In genomic region chr6:113076686-113077516, GRCm38 (mm10) we compare ENCODE assay signal across 8 mouse cellular contexts. TPM values are rescaled to one million over a fixed set of nuclear protein-coding genes. Genes with fewer than 3 reads are reported as not detected.
DNase-seq lines count a peak whose midpoint lies in the region; ATAC-seq and TF ChIP-seq lines count a peak whose summit lies in the region.

TSS of gene Setd5 (plus strand) at chr6:113077365.

- 1% methylated on average over 50 of the region's 91 CpGs for WGBS in hindbrain, embryonic 13.5 days

- peak; percentile 85 for DNase-seq in Patski (ENCODE audit: low read depth, low spot score)
- DNase-seq in cerebellum, postnatal 14 days = peak; percentile 99
- DNase-seq in frontal cortex, postnatal 14 days (ENCODE audit: low spot score in 2 of 2) = peak; percentile 96
- peak; percentile 96 to 98 for DNase-seq in layer of hippocampus, postnatal 25 days (ENCODE audit: extremely low spot score in 1 of 2, low spot score in 1 of 2)
- peak; percentile 98 for DNase-seq in lung, postnatal 25 days (ENCODE audit: low spot score)
- DNase-seq in retina, embryonic 14.5 days (ENCODE audit: low spot score) = peak; percentile 99
- peak; percentile 99 for DNase-seq in thymus, postnatal 4 days

- CTCF ChIA-PET in Patski (lab: Charles Lee) = no interaction called here

- H3K9me3 ChIP-seq in hindbrain, embryonic 13.5 days = no peaks in the 10 kb centered on the region

- in situ Hi-C loops in Patski (cut with MboI; ENCODE audit: low pct_unique_long_range_greater_than_20kb) = loop anchor here (25.0 kb wide), 1 partner anchor 815 kb away; the partner anchor contains the start of gene Lmcd1

- H3K27ac ChIP-seq in hindbrain, embryonic 13.5 days = peak within 1 kb of the TSS; percentile 100

- H3K36me3 ChIP-seq in hindbrain, embryonic 13.5 days = no peaks in the 10 kb centered on the region

- peak; percentile 77 for ATAC-seq in Patski
- peak; percentile 95 for ATAC-seq in hindbrain, embryonic 13.5 days (ENCODE audit: low FRiP score)

- H3K4me2 ChIP-seq in hindbrain, embryonic 13.5 days = peak within 1 kb of the TSS; percentile 99

- peak within 1 kb of the TSS; percentile 83 for H3K4me3 ChIP-seq in hindbrain, embryonic 13.5 days

- no peaks in the 10 kb centered on the region for H3K27me3 ChIP-seq in Patski
- H3K27me3 ChIP-seq in hindbrain, embryonic 13.5 days = no peaks in the 10 kb centered on the region

- peaks cover 49% of the 10 kb centered on the region for H3K4me1 ChIP-seq in hindbrain, embryonic 13.5 days (replicated peaks)

- POLR2A ChIA-PET in Patski (lab: Charles Lee) = interaction anchor here (0.8 to 3.2 kb wide), 4 partner anchors 19 to 184 kb away, joined by 3 to 19 read pairs (median 3); partner anchors contain the start of gene Thumpd3

- peak within 1 kb of the TSS; percentile 96 for H3K9ac ChIP-seq in hindbrain, embryonic 13.5 days

- TF ChIP-seq CTCF in Patski (IDR thresholded peaks at IDR 0.05) = no peak

RNA-seq across cellular contexts. Expression of gene Setd5, which starts in this region (rescaled TPM):
- 60.3 TPM for polyA plus RNA-seq in Patski (2021)
- 51.2 and 54.7 TPM in 2 replicates for polyA plus RNA-seq in hindbrain, embryonic 13.5 days (2015; fragmentation: Nextera tagmentation; extraction: Ambion mirVana)
- 100 to 1,000 TPM in 1 of 2 experiments, 10 to 100 TPM in 1; 92.7 to 121 TPM for total RNA-seq in layer of hippocampus, postnatal 25 days (2021)

Comparison
In these comparisons a context has a peak if more than half of its experiments do, and no peak if none do; other contexts are left out.
1. Peak in every context shown above with its lines: DNase-seq, ATAC-seq, H3K4me3 ChIP-seq and H3K27ac ChIP-seq.